Mouse (Mus musculus): ENCODE measurements around the gene Cyp2b23. TPM values are rescaled to one million over a fixed set of nuclear protein-coding genes. Genes with fewer than 3 reads are reported as not detected.
"Not testable (repeated sequence)": the region's sequence is repeated elsewhere in the genome, so short reads cannot be mapped to it uniquely, and the experiment has no call there.

The Cyp2b23 gene
- polyA plus RNA-seq (2021), result not detected

- no peak for ATAC-seq
- in situ Hi-C loops (cut with MboI; ENCODE audit: low pct_unique_long_range_greater_than_20kb), result no loop called here
- DNase-seq (ENCODE audit: low read depth, low spot score), result no peak
- no peaks in the 10 kb centered on the region for H3K27me3 ChIP-seq
- TF ChIP-seq CTCF (IDR thresholded peaks at IDR 0.05), result no peak
- ChIA-PET CTCF (no interaction called here), POLR2A (no interaction called here)
Observed at GRCm38 (mm10) chr7:26686337-26686736, at the start of gene Cyp2b23. Gene Cyp2b23, minus strand, starts transcription at chr7:26686437.

GRCm38 (mm10) chr7:26711061-26711460, 24.8 kb upstream of the Cyp2b23 start:
- DNase-seq (ENCODE audit: low read depth, low spot score) (no peak), ATAC-seq (no peak)
- POLR2A ChIA-PET, result interaction anchor here (0.6 kb wide), 1 partner anchor 601 kb away, joined by 4 read pairs; no protein-coding TSS in a partner anchor
- in situ Hi-C loops (cut with MboI; ENCODE audit: low pct_unique_long_range_greater_than_20kb), result no loop called here
- no peaks in the 10 kb centered on the region for H3K27me3 ChIP-seq
- CTCF ChIA-PET, result no interaction called here
- TF ChIP-seq CTCF (IDR thresholded peaks at IDR 0.05), result no peak

GRCm38 (mm10) chr7:26707061-26707460, 20.8 kb upstream of the Cyp2b23 start:
- CTCF ChIA-PET, result no interaction called here
- POLR2A ChIA-PET, result no interaction called here
- in situ Hi-C loops (cut with MboI; ENCODE audit: low pct_unique_long_range_greater_than_20kb), result no loop called here
- TF ChIP-seq CTCF (IDR thresholded peaks at IDR 0.05), result no peak
- no peaks in the 10 kb centered on the region for H3K27me3 ChIP-seq
- no peak for ATAC-seq
- no peak for DNase-seq (ENCODE audit: low read depth, low spot score)

GRCm38 (mm10) chr7:26706191-26706590, 20.0 kb upstream of the Cyp2b23 start:
- ATAC-seq; POLR2A ChIA-PET; H3K27me3 ChIP-seq; CTCF ChIA-PET; in situ Hi-C loops (cut with MboI; ENCODE audit: low pct_unique_long_range_greater_than_20kb); DNase-seq (ENCODE audit: low read depth, low spot score): not testable (repeated sequence)

GRCm38 (mm10) chr7:26700151-26700550, 13.9 kb upstream of the Cyp2b23 start:
- H3K27me3 ChIP-seq, result no peaks in the 10 kb centered on the region
- DNase-seq (ENCODE audit: low read depth, low spot score) (no peak), ATAC-seq (no peak)
- no peak for TF ChIP-seq CTCF (IDR thresholded peaks at IDR 0.05)
- ChIA-PET CTCF (no interaction called here), POLR2A (no interaction called here)
- in situ Hi-C loops (cut with MboI; ENCODE audit: low pct_unique_long_range_greater_than_20kb), result no loop called here

- POLR2A ChIA-PET, result no interaction called here
- CTCF ChIA-PET, result no interaction called here
- ATAC-seq, result no peak
- in situ Hi-C loops (cut with MboI; ENCODE audit: low pct_unique_long_range_greater_than_20kb), result no loop called here
- DNase-seq (ENCODE audit: low read depth, low spot score), result no peak
- no peaks in the 10 kb centered on the region for H3K27me3 ChIP-seq
- no peak for TF ChIP-seq CTCF (IDR thresholded peaks at IDR 0.05)
Observed at GRCm38 (mm10) chr7:26685713-26686112, 524 bp downstream of the Cyp2b23 start.

- in situ Hi-C loops (cut with MboI; ENCODE audit: low pct_unique_long_range_greater_than_20kb), result not testable (repeated sequence)
Observed at GRCm38 (mm10) chr7:26667466-26667865, 18.8 kb downstream of the Cyp2b23 start.

GRCm38 (mm10) chr7:26666011-26666410, 20.2 kb downstream of the Cyp2b23 start:
- ChIA-PET CTCF (no interaction called here), POLR2A (no interaction called here)
- DNase-seq (ENCODE audit: low read depth, low spot score) (no peak), ATAC-seq (no peak)
- TF ChIP-seq CTCF (IDR thresholded peaks at IDR 0.05), result no peak
- in situ Hi-C loops (cut with MboI; ENCODE audit: low pct_unique_long_range_greater_than_20kb), result no loop called here
- no peaks in the 10 kb centered on the region for H3K27me3 ChIP-seq

More at GRCm38 (mm10) chr7:26667466-26667865, 18.8 kb downstream of the Cyp2b23 start:
- H3K27me3 ChIP-seq; POLR2A ChIA-PET; ATAC-seq; DNase-seq (ENCODE audit: low read depth, low spot score); CTCF ChIA-PET: not testable (repeated sequence)

GRCm38 (mm10) chr7:26618364-26618763, 67.9 kb downstream of the Cyp2b23 start, which contains the start of gene Vmn1r185:
Gene Vmn1r185, minus strand, starts transcription at chr7:26618464.
- POLR2A ChIA-PET; H3K27me3 ChIP-seq; DNase-seq (ENCODE audit: low read depth, low spot score); ATAC-seq; CTCF ChIA-PET: not testable (repeated sequence)
- in situ Hi-C loops (cut with MboI; ENCODE audit: low pct_unique_long_range_greater_than_20kb), result loop anchor here (5.0 kb wide), 1 partner anchor 356 kb away; the partner anchor contains the start of gene Vmn1r184

Other genes with a start within 250 kb of the Cyp2b23 start
- not detected for gene Nlrp9a, start 151.4 kb downstream of the Cyp2b23 start, polyA plus RNA-seq (2021)
- not detected for gene Vmn1r185, start 68.0 kb downstream of the Cyp2b23 start, polyA plus RNA-seq (2021)
- not detected for gene Cyp2b19, start 70.7 kb upstream of the Cyp2b23 start, polyA plus RNA-seq (2021)
- gene Cyp2g1, start 122.5 kb upstream of the Cyp2b23 start, polyA plus RNA-seq (2021), result not detected
- gene Cyp2a5, start 148.9 kb upstream of the Cyp2b23 start, polyA plus RNA-seq (2021), result not detected

Data from Patski (cell line).